Mouse (Mus musculus) liver, embryonic 13.5 days (tissue): Measurements from ENCODE around the gene Gm12888. TPM values are rescaled to one million over a fixed set of nuclear protein-coding genes. Genes with fewer than 3 reads are reported as not detected.
"Not testable (repeated sequence)": the region's sequence is repeated elsewhere in the genome, so short reads cannot be mapped to it uniquely, and the experiment has no call there.

Source experiments
- ATAC-seq: fragments of 200-750 bp; cut with Nextera tagmentation; 2 replicates; pipeline ENCODE4 v1.8.0; 2017; ENCODE audit warnings: low read depth, mild to moderate bottlenecking, moderate number of reproducible peaks, moderate library complexity
- DNase-seq: peaks from one replicate; pipeline ENCODE4 v3.0.0; 2022
- H3K27ac ChIP-seq: fragments of 300-500 bp; sonication (generic); 2 replicates; pipeline ENCODE4 v1.5.1; 2015; ENCODE audit warnings: moderate library complexity, mild to moderate bottlenecking, inconsistent platforms
- H3K27me3 ChIP-seq: fragments of 300-500 bp; sonication (generic); 2 replicates; pipeline ENCODE4 v1.6.1; 2015; ENCODE audit warnings: mild to moderate bottlenecking, inconsistent platforms
- H3K36me3 ChIP-seq: fragments of 300-500 bp; sonication (generic); 2 replicates; pipeline ENCODE4 v1.6.1; 2015; ENCODE audit warnings: mild to moderate bottlenecking, inconsistent platforms
- H3K4me1 ChIP-seq: fragments of 300-500 bp; sonication (generic); replicated peaks from 2 replicates; pipeline ENCODE4 v1.6.1; 2015; ENCODE audit warnings: inconsistent platforms
- H3K4me2 ChIP-seq: fragments of 300-500 bp; sonication (generic); 2 replicates; pipeline ENCODE4 v1.6.1; 2015; ENCODE audit warnings: inconsistent platforms, mild to moderate bottlenecking, moderate library complexity
- H3K4me3 ChIP-seq: fragments of 300-500 bp; sonication (generic); replicated peaks from 2 replicates; pipeline ENCODE4 v1.5.1; 2015; ENCODE audit warnings: mild to moderate bottlenecking, inconsistent platforms
- H3K9ac ChIP-seq: fragments of 300-500 bp; sonication (generic); 2 replicates; pipeline ENCODE4 v1.6.1; 2015; ENCODE audit warnings: mild to moderate bottlenecking, inconsistent platforms
- H3K9me3 ChIP-seq: fragments of 300-500 bp; sonication (generic); replicated peaks from 2 replicates; pipeline ENCODE4 v1.6.1; 2016; ENCODE audit warnings: inconsistent platforms
- WGBS: fragments of 180-500 bp; shearing (Covaris S2); methylation state at CpG from one replicate; pipeline ENCODE4 v1.1.7; 2015; ENCODE audit not compliant: insufficient replicate concordance; 5-methylcytosine and 5-hydroxymethylcytosine counted together
- polyA plus RNA-seq: library from polyadenylated mRNA; unstranded; fragments of >200 nt; fragmentation: Nextera tagmentation; extraction: Ambion mirVana; gene quantifications from 2 replicates; pipeline ENCODE4 v1.2.1, GENCODE M21; 2015

Gm12888 gene
- polyA plus RNA-seq = not detected in 2 replicates

GRCm38 (mm10) chr4:121324817-121325216, at the start of gene Gm12888:
Gene Gm12888, minus strand, starts transcription at chr4:121324917.
- ATAC-seq, H3K4me2 ChIP-seq, H3K27ac ChIP-seq, H3K36me3 ChIP-seq, H3K4me3 ChIP-seq, H3K4me1 ChIP-seq, H3K9ac ChIP-seq, H3K9me3 ChIP-seq, DNase-seq, H3K27me3 ChIP-seq: not testable (repeated sequence)
- WGBS = 58% methylated on average over 4 of the region's 5 CpGs

Other genes with a start within 250 kb of the Gm12888 start
- gene Zmpste24, start 226.7 kb downstream of the Gm12888 start, polyA plus RNA-seq = 23.4 and 30.2 TPM in 2 replicates
- not detected in 2 replicates for gene Tmco2, start 215.7 kb downstream of the Gm12888 start, polyA plus RNA-seq
- 9.7 and 11.8 TPM in 2 replicates for gene Rlf, start 109.8 kb downstream of the Gm12888 start, polyA plus RNA-seq
- not detected in 2 replicates for gene Gm12886, start 98.2 kb upstream of the Gm12888 start, polyA plus RNA-seq